25 mouse cellular contexts compared by ENCODE assay signal in the genomic region with DNA sequence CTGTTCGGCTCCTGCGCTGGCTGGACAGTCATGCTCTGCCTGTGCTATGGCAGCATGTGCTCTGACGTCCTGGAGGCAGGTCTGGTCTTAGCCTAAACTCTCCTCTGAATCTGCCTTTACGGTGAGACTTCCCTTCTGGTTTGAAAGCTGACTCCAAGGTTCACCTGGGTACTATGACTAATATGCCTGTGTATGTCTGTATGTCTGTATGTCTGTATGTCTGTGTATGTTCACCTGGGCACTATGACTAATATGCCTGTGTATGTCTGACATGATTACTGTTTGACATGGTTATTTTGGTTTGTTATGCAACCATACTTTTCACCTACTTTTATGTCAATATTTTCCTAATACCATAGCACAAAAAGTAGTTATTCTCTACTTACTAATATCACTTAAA. TPM values are rescaled to one million over a fixed set of nuclear protein-coding genes. Genes with fewer than 3 reads are reported as not detected.
DNase-seq lines count a peak whose midpoint lies in the region; ATAC-seq and TF ChIP-seq lines count a peak whose summit lies in the region.
"Had no signal": no experiment of that assay in that cellular context is flagged by ENCODE, and none has a peak within 500 bp of the region (broad histone marks: within the 10 kb centered on the region; RNA-seq: fewer than 3 reads in every experiment).

No protein-coding gene starts in this region.

- TF ChIP-seq POLR2A in kidney, adult 2 months (IDR thresholded peaks at IDR 0.05; ENCODE audit: low read depth, low read length), result no peak

- 0 out of 2 replicates have a peak overlapping the region, but pooled peaks have one; percentile 50 for H3K27ac ChIP-seq in kidney, adult 2 months (ENCODE audit: insufficient read depth, low read depth, low read length)
- peak overlapping the region; percentile 80 for H3K27ac ChIP-seq in brown adipose tissue, adult 24 weeks (replicated peaks; ENCODE audit: low read depth, low read length)
- H3K27ac ChIP-seq in intestine, embryonic 15.5 days, result no peak overlapping the region
- H3K27ac ChIP-seq: forebrain, embryonic 10.5 days; forebrain, embryonic 13.5 days; heart, embryonic 15.5 days; hindbrain, embryonic 10.5 days; hindbrain, embryonic 13.5 days had no signal

- H3K4me3 ChIP-seq in kidney, adult 2 months (ENCODE audit: insufficient read depth, low read depth, low read length), result no peak overlapping the region
- H3K4me3 ChIP-seq in megakaryocyte, embryonic 14.5 days (replicated peaks), result peak overlapping the region; percentile 54
- no peak overlapping the region for H3K4me3 ChIP-seq in brown adipose tissue, adult 24 weeks (ENCODE audit: insufficient read depth, low read depth, low read length)
- H3K4me3 ChIP-seq in intestine, embryonic 15.5 days (replicated peaks), result no peak overlapping the region
- H3K4me3 ChIP-seq: forebrain, embryonic 10.5 days; forebrain, embryonic 13.5 days; heart, embryonic 12.5 days; heart, embryonic 15.5 days; hindbrain, embryonic 10.5 days; hindbrain, embryonic 13.5 days had no signal

- H3K4me1 ChIP-seq in kidney, adult 2 months (ENCODE audit: control insufficient read depth, insufficient read depth, low read length), result peaks cover 24% of the 10 kb centered on the region
- peaks cover 89% of the 10 kb centered on the region for H3K4me1 ChIP-seq in megakaryocyte, embryonic 14.5 days
- H3K4me1 ChIP-seq in brown adipose tissue, adult 24 weeks (ENCODE audit: control insufficient read depth, insufficient read depth, insufficient read length, low read length), result peaks cover 4% of the 10 kb centered on the region
- H3K4me1 ChIP-seq in intestine, embryonic 15.5 days (replicated peaks), result 0 out of 2 replicates have a peak, but pooled peaks cover 4% of the 10 kb centered on the region
- H3K4me1 ChIP-seq: forebrain, embryonic 13.5 days; hindbrain, embryonic 10.5 days had no signal

- no peak for ATAC-seq in megakaryocyte, adult 5-6 weeks (ENCODE audit: poor library complexity, severe bottlenecking)
- ATAC-seq in intestine, embryonic 15.5 days, result no peak
- ATAC-seq: forebrain, embryonic 13.5 days; forebrain, embryonic 16.5 days; hindbrain, embryonic 16.5 days had no signal

- H3K9ac ChIP-seq in intestine, embryonic 15.5 days, result no peak overlapping the region
- H3K9ac ChIP-seq: forebrain, embryonic 13.5 days; heart, embryonic 12.5 days; heart, embryonic 15.5 days; hindbrain, embryonic 13.5 days had no signal

- H3K27me3 ChIP-seq in kidney, adult 2 months (replicated peaks; ENCODE audit: control insufficient read depth, insufficient read depth, low read length), result no peaks in the 10 kb centered on the region
- H3K27me3 ChIP-seq in megakaryocyte, embryonic 14.5 days (replicated peaks), result no peaks in the 10 kb centered on the region
- H3K27me3 ChIP-seq in intestine, embryonic 15.5 days (replicated peaks), result no peaks in the 10 kb centered on the region
- H3K27me3 ChIP-seq: CH12.LX; forebrain, embryonic 13.5 days; heart, embryonic 12.5 days; heart, embryonic 15.5 days; hindbrain, embryonic 13.5 days had no signal

- WGBS in kidney, adult 2 months, result 82% methylated on average over 4 of the region's 4 CpGs
- WGBS in intestine, embryonic 15.5 days, result 87% methylated on average over 4 of the region's 4 CpGs

- DNase-seq in kidney, adult 2 months, result no peak
- DNase-seq in kidney, adult 8-10 months, result no peak
- DNase-seq in cerebellum, adult 9-10 months, result no peak
- DNase-seq: B cell, adult 2 months; cerebellum, adult 11 months; cerebellum, adult 8-10 months; cerebellum, postnatal 14 days; gastrocnemius, postnatal 10 days; gastrocnemius, postnatal 36 days; heart, postnatal 10 days; heart, postnatal 36 days had no signal

- no peaks in the 10 kb centered on the region for H3K36me3 ChIP-seq in kidney, adult 2 months (ENCODE audit: control insufficient read depth, insufficient read depth, low read length)
- H3K36me3 ChIP-seq in megakaryocyte, embryonic 14.5 days (replicated peaks; ENCODE audit: low read length), result peaks cover 77% of the 10 kb centered on the region
- peaks cover 6% of the 10 kb centered on the region; the same call in 1 of the 2 replicates for H3K36me3 ChIP-seq in intestine, embryonic 15.5 days

- TF ChIP-seq CTCF in kidney, adult 2 months (conservative IDR thresholded peaks at IDR 0.05; ENCODE audit: insufficient read depth, insufficient read length, low read depth, low read length), result no peak

- H3K9me3 ChIP-seq in megakaryocyte, embryonic 14.5 days, result no peaks in the 10 kb centered on the region
- no peaks in the 10 kb centered on the region for H3K9me3 ChIP-seq in intestine, embryonic 15.5 days
- H3K9me3 ChIP-seq: forebrain, embryonic 10.5 days; forebrain, embryonic 13.5 days; G1E; heart, embryonic 12.5 days; heart, embryonic 15.5 days; hindbrain, embryonic 10.5 days; hindbrain, embryonic 13.5 days had no signal

- H3K4me2 ChIP-seq in intestine, embryonic 15.5 days (replicated peaks), result no peak overlapping the region
- H3K4me2 ChIP-seq: forebrain, embryonic 13.5 days; heart, embryonic 12.5 days; heart, embryonic 15.5 days; hindbrain, embryonic 13.5 days had no signal

RNA-seq across cellular contexts. Expression of a gene that starts 52.0 kb away (rescaled TPM):
- 19.5 and 21.5 TPM in 2 replicates for polyA plus RNA-seq in kidney, adult 2 months (2012; rRNA removed)
- polyA plus RNA-seq in megakaryocyte, embryonic 14.5 days (2012; ENCODE audit: insufficient read depth, low replicate concordance), result 165 and 265 TPM in 2 replicates
- 22.3 and 25.1 TPM in 2 replicates for total RNA-seq in megakaryocyte, adult 5-6 weeks (2015)
- 33.0 and 43.3 TPM in 2 replicates for total RNA-seq in megakaryocyte, adult 5-6 weeks (2017)
- polyA plus RNA-seq in brown adipose tissue, adult 24 weeks (2012; ENCODE audit: insufficient read depth, insufficient read length, missing spikeins), result 1.4 and 1.8 TPM in 2 replicates
- polyA plus RNA-seq in intestine, embryonic 15.5 days (2015; fragmentation: Nextera tagmentation; extraction: Ambion mirVana), result 3.4 and 4.0 TPM in 2 replicates
- total RNA-seq: CH12.LX had no signal

RNA-seq across cellular contexts. Expression of a gene that starts 52.8 kb away (rescaled TPM):
- polyA plus RNA-seq in kidney, adult 2 months (2012; rRNA removed), result 46.4 and 50.8 TPM in 2 replicates
- polyA plus RNA-seq in megakaryocyte, embryonic 14.5 days (2012; ENCODE audit: insufficient read depth, low replicate concordance), result 102 and 296 TPM in 2 replicates
- total RNA-seq in megakaryocyte, adult 5-6 weeks (2015), result 54.5 and 60.9 TPM in 2 replicates
- total RNA-seq in megakaryocyte, adult 5-6 weeks (2017), result 9.5 and 21.8 TPM in 2 replicates
- 23.7 and 63.9 TPM in 2 replicates for polyA plus RNA-seq in brown adipose tissue, adult 24 weeks (2012; ENCODE audit: insufficient read depth, insufficient read length, missing spikeins)
- polyA plus RNA-seq in intestine, embryonic 15.5 days (2015; fragmentation: Nextera tagmentation; extraction: Ambion mirVana), result 20.2 and 23.3 TPM in 2 replicates
